Mouse (Mus musculus) left cerebral cortex, adult 2 months (tissue): ENCODE measurements around the gene Rab19. TPM values are rescaled to one million over a fixed set of nuclear protein-coding genes. Genes with fewer than 3 reads are reported as not detected.

Experiments
- total RNA-seq, 2 experiments: library from RNA; stranded (reverse); gene quantifications; 2 replicates each; pipeline ENCODE4 v1.2.3; 2021

The Rab19 gene
- total RNA-seq, 2 experiments from 2014 or later = not detected

Other genes starting within 250 kb of the Rab19 start
- 10 to 100 TPM; 39.5 to 51.5 TPM for gene Kdm7a, start 174.4 kb upstream of the Rab19 start, total RNA-seq
- gene Slc37a3, start 3.5 kb upstream of the Rab19 start, total RNA-seq = 10 to 100 TPM; 68.1 to 73.1 TPM
- gene Mkrn1, start 39.3 kb downstream of the Rab19 start, total RNA-seq = 100 to 1,000 TPM; 132 to 136 TPM
- gene Dennd2a, start 176.7 kb downstream of the Rab19 start, total RNA-seq = 10 to 100 TPM; 23.2 to 25.3 TPM
- 10 to 100 TPM; 26.6 to 29.1 TPM for gene Adck2, start 192.7 kb downstream of the Rab19 start, total RNA-seq
- gene Gm42420, start 204.6 kb downstream of the Rab19 start, total RNA-seq = under 1 TPM in 1 of 2 experiments, not detected in 1; 0.79 TPM
- 100 to 1,000 TPM; 162 to 183 TPM for gene Ndufb2, start 211.4 kb downstream of the Rab19 start, total RNA-seq